Mouse (Mus musculus) bone marrow, adult 2 months (tissue): ENCODE measurements around the gene Med11.

Source experiments
- CTCF ChIP-seq: fragments of 200-500 bp; IDR thresholded peaks from 2 replicates; pipeline ENCODE4 v1.5.1; 2011; ENCODE audit warnings: low read length, control low read depth; ENCODE audit not compliant: control insufficient read depth, insufficient read depth
- POLR2A ChIP-seq: fragments of 200-500 bp; IDR thresholded peaks from 2 replicates; pipeline ENCODE4 v1.6.1; 2011; ENCODE audit warnings: low read depth, mild to moderate bottlenecking, control low read depth, low read length, borderline replicate concordance; ENCODE audit not compliant: control insufficient read depth

GRCm38 (mm10) chr11:70450926-70451325 lies 793 bp upstream of the Med11 start:
- no peak for TF ChIP-seq CTCF
- no peak for TF ChIP-seq POLR2A
